Mouse (Mus musculus) bone marrow, adult 2 months (tissue): Measurements from ENCODE around the gene Uqcc3.
"Not testable (repeated sequence)": the region's sequence is repeated elsewhere in the genome, so short reads cannot be mapped to it uniquely, and the experiment has no call there.

ENCODE experiments used
- CTCF ChIP-seq: fragments of 200-500 bp; IDR thresholded peaks from 2 replicates; pipeline ENCODE4 v1.5.1; 2011; ENCODE audit warnings: low read length, control low read depth; ENCODE audit not compliant: control insufficient read depth, insufficient read depth
- POLR2A ChIP-seq: fragments of 200-500 bp; IDR thresholded peaks from 2 replicates; pipeline ENCODE4 v1.6.1; 2011; ENCODE audit warnings: low read depth, mild to moderate bottlenecking, control low read depth, low read length, borderline replicate concordance; ENCODE audit not compliant: control insufficient read depth

GRCm38 (mm10) chr19:8870381-8870780, 10.3 kb downstream of the Uqcc3 start:
- not testable (repeated sequence) for TF ChIP-seq CTCF, POLR2A
